Mouse (Mus musculus) C2C12 (cell line): ENCODE measurements around the gene Kcnj15.

Experiments used
- CEBPB ChIP-seq: IDR thresholded peaks from one replicate; pipeline ENCODE4 v1.6.1; 2011; ENCODE audit warnings: low read depth, mild to moderate bottlenecking, control low read depth, moderate library complexity
- CTCF ChIP-seq: IDR thresholded peaks from one replicate; pipeline ENCODE4 v1.5.1; 2011; ENCODE audit not compliant: control insufficient read depth, insufficient read depth, insufficient read length
- MAX ChIP-seq: IDR thresholded peaks from one replicate; pipeline ENCODE4 v1.6.1; 2011; ENCODE audit warnings: mild to moderate bottlenecking, control low read depth
- MYOD1 ChIP-seq: IDR thresholded peaks from one replicate; pipeline ENCODE4 v1.6.1; 2011; ENCODE audit warnings: low read depth; ENCODE audit not compliant: control insufficient read depth, insufficient read length
- MYOG ChIP-seq: IDR thresholded peaks from one replicate; pipeline ENCODE4 v1.6.1; 2011; ENCODE audit not compliant: control insufficient read depth, insufficient read length; ENCODE audit errors: extremely low read depth
- USF1 ChIP-seq: IDR thresholded peaks from one replicate; pipeline ENCODE4 v1.6.1; 2011; ENCODE audit warnings: low read depth, mild to moderate bottlenecking, control low read depth, moderate library complexity

- TF ChIP-seq MYOD1: no peak
- TF ChIP-seq CTCF: no peak
- TF ChIP-seq MAX: no peak
- TF ChIP-seq CEBPB: no peak
- no peak for TF ChIP-seq USF1
- no peak for TF ChIP-seq MYOG
Observed at GRCm38 (mm10) chr16:95307823-95308360, 50.5 kb downstream of the Kcnj15 start.
